Mouse (Mus musculus) stomach, embryonic 14.5 days (tissue): ENCODE data around the gene Wsb1. TPM values are rescaled to one million over a fixed set of nuclear protein-coding genes. Genes with fewer than 3 reads are reported as not detected.
"Not testable (repeated sequence)": the region's sequence is repeated elsewhere in the genome, so short reads cannot be mapped to it uniquely, and the experiment has no call there.

Experiments used
- ATAC-seq: fragments of 200-750 bp; cut with Nextera tagmentation; 2 replicates; pipeline ENCODE4 v1.8.0; 2017; ENCODE audit warnings: low read depth, moderate TSS enrichment; ENCODE audit not compliant: insufficient number of reproducible peaks, insufficient read depth, low FRiP score
- H3K27ac ChIP-seq: fragments of 300-500 bp; sonication (generic); 2 replicates; pipeline ENCODE4 v1.5.1; 2014; ENCODE audit warnings: mild to moderate bottlenecking, low read length, moderate library complexity, mixed read lengths
- H3K27me3 ChIP-seq: fragments of 300-500 bp; sonication (generic); 2 replicates; pipeline ENCODE4 v1.6.1; 2014; ENCODE audit warnings: low read length, control low read depth, mixed read lengths; ENCODE audit not compliant: control insufficient read depth, insufficient read depth
- H3K36me3 ChIP-seq: fragments of 300-500 bp; sonication (generic); 2 replicates; pipeline ENCODE4 v1.6.1; 2014; ENCODE audit warnings: mild to moderate bottlenecking, control low read depth, low read length, moderate library complexity, mixed read lengths; ENCODE audit not compliant: control insufficient read depth, insufficient read depth
- H3K4me1 ChIP-seq: fragments of 300-500 bp; sonication (generic); 2 replicates; pipeline ENCODE4 v1.6.1; 2014; ENCODE audit warnings: low read length, control low read depth, mixed read lengths; ENCODE audit not compliant: control insufficient read depth, insufficient read depth
- H3K4me2 ChIP-seq: fragments of 300-500 bp; sonication (generic); replicated peaks from 2 replicates; pipeline ENCODE4 v1.6.1; 2014; ENCODE audit warnings: low read depth, low read length, control low read depth
- H3K4me3 ChIP-seq: fragments of 300-500 bp; sonication (generic); 2 replicates; pipeline ENCODE4 v1.5.1; 2014; ENCODE audit warnings: low read depth, low read length, control low read depth
- H3K9ac ChIP-seq: fragments of 300-500 bp; sonication (generic); replicated peaks from 2 replicates; pipeline ENCODE4 v1.6.1; 2014; ENCODE audit warnings: low read depth, mild to moderate bottlenecking, control low read depth, low read length, moderate library complexity, mixed read lengths
- H3K9me3 ChIP-seq: fragments of 300-500 bp; sonication (generic); 2 replicates; pipeline ENCODE4 v1.6.1; 2016; ENCODE audit warnings: low read depth, low read length, control low read depth; ENCODE audit not compliant: control insufficient read depth
- WGBS: fragments of 180-500 bp; shearing (Covaris S2); extraction: QIAGEN DNeasy Blood & Tissue Kit; methylation state at CpG from one replicate; pipeline ENCODE4 v1.1.7; 2014; 5-methylcytosine and 5-hydroxymethylcytosine counted together
- polyA plus RNA-seq: library from polyadenylated mRNA; unstranded; fragments of >200 nt; fragmentation: Nextera tagmentation; extraction: Ambion mirVana; gene quantifications from 2 replicates; pipeline ENCODE4 v1.2.1, GENCODE M21; 2014

Gene Wsb1
- polyA plus RNA-seq, 1 experiment from 2014 or later: 302 TPM

GRCm38 (mm10) chr11:79281396-79281795, 26.9 kb upstream of the Wsb1 start:
- H3K27ac ChIP-seq: no peak overlapping the region
- H3K27me3 ChIP-seq: no peaks in the 10 kb centered on the region

GRCm38 (mm10) chr11:79279732-79280405, 25.4 kb upstream of the Wsb1 start:
- WGBS: 28% methylated on average over 2 of the region's 2 CpGs
- Histone ChIP-seq H3K36me3 (no peaks in the 10 kb centered on the region), H3K27me3 (no peaks in the 10 kb centered on the region), H3K9ac (no peak overlapping the region), H3K9me3 (no peaks in the 10 kb centered on the region), H3K4me3 (no peak overlapping the region), H3K27ac (peak overlapping the region; percentile 75), H3K4me2 (no peak overlapping the region), H3K4me1 (0 out of 2 replicates have a peak, but pooled peaks cover 10% of the 10 kb centered on the region)
- peak; percentile 56; the same call in 1 of the 2 replicates for ATAC-seq

More at GRCm38 (mm10) chr11:79281396-79281795, 26.9 kb upstream of the Wsb1 start:
- Histone ChIP-seq H3K9me3 (no peaks in the 10 kb centered on the region), H3K4me1 (0 out of 2 replicates have a peak, but pooled peaks cover 10% of the 10 kb centered on the region), H3K9ac (no peak overlapping the region), H3K4me2 (no peak overlapping the region), H3K36me3 (no peaks in the 10 kb centered on the region), H3K4me3 (no peak overlapping the region)
- WGBS: 48% methylated on average over 5 of the region's 5 CpGs
- ATAC-seq: no peak

- 45% methylated on average over 4 of the region's 4 CpGs for WGBS
- Histone ChIP-seq H3K4me2 (no peak overlapping the region), H3K9ac (no peak overlapping the region), H3K27me3 (no peaks in the 10 kb centered on the region), H3K9me3 (no peaks in the 10 kb centered on the region), H3K4me3 (no peak overlapping the region), H3K4me1 (0 out of 2 replicates have a peak, but pooled peaks cover 4% of the 10 kb centered on the region), H3K36me3 (no peaks in the 10 kb centered on the region), H3K27ac (0 out of 2 replicates have a peak overlapping the region, but pooled peaks have one; percentile 13)
- no peak for ATAC-seq
Measured at GRCm38 (mm10) chr11:79273757-79274156, 19.3 kb upstream of the Wsb1 start.

- Histone ChIP-seq H3K4me1 (0 out of 2 replicates have a peak, but pooled peaks cover 4% of the 10 kb centered on the region), H3K9ac (no peak overlapping the region), H3K9me3 (no peaks in the 10 kb centered on the region), H3K36me3 (no peaks in the 10 kb centered on the region), H3K27ac (no peak overlapping the region), H3K4me2 (no peak overlapping the region), H3K4me3 (no peak overlapping the region), H3K27me3 (no peaks in the 10 kb centered on the region)
- 0 out of 2 replicates have a peak, but pooled peaks have one; percentile 23 for ATAC-seq
- 51% methylated on average over 4 of the region's 4 CpGs for WGBS
Measured at GRCm38 (mm10) chr11:79273039-79273438, 18.6 kb upstream of the Wsb1 start.

GRCm38 (mm10) chr11:79267171-79267570, 12.7 kb upstream of the Wsb1 start:
- Histone ChIP-seq H3K36me3 (no peaks in the 10 kb centered on the region), H3K4me2 (no peak overlapping the region), H3K4me3 (no peak overlapping the region), H3K27me3 (no peaks in the 10 kb centered on the region), H3K9me3 (no peaks in the 10 kb centered on the region), H3K27ac (peak overlapping the region; percentile 61; the same call in 1 of the 2 replicates), H3K9ac (no peak overlapping the region), H3K4me1 (peaks cover 7% of the 10 kb centered on the region; the same call in 1 of the 2 replicates)
- WGBS: 5% methylated on average over 1 of the region's 1 CpGs
- peak; percentile 78; the same call in 1 of the 2 replicates for ATAC-seq

GRCm38 (mm10) chr11:79264376-79264775, 9.9 kb upstream of the Wsb1 start:
- Histone ChIP-seq H3K4me2 (no peak overlapping the region), H3K9me3 (no peaks in the 10 kb centered on the region), H3K4me3 (no peak overlapping the region), H3K9ac (no peak overlapping the region), H3K4me1 (peaks cover 7% of the 10 kb centered on the region; the same call in 1 of the 2 replicates), H3K27ac (no peak overlapping the region), H3K36me3 (no peaks in the 10 kb centered on the region), H3K27me3 (no peaks in the 10 kb centered on the region)
- ATAC-seq: no peak
- WGBS: 28% methylated on average over 3 of the region's 3 CpGs

- not testable (repeated sequence) for H3K4me3 ChIP-seq, H3K27ac ChIP-seq, H3K9ac ChIP-seq, ATAC-seq, H3K27me3 ChIP-seq, H3K4me2 ChIP-seq, H3K4me1 ChIP-seq, H3K9me3 ChIP-seq, H3K36me3 ChIP-seq
- WGBS: 81% methylated on average over 4 of the region's 4 CpGs
Measured at GRCm38 (mm10) chr11:79260126-79260525, 5.7 kb upstream of the Wsb1 start.

GRCm38 (mm10) chr11:79258738-79259137, 4.3 kb upstream of the Wsb1 start:
- ATAC-seq: no peak
- whole genome bisulfite sequencing: 73% methylated on average over 6 of the region's 6 CpGs

More at GRCm38 (mm10) chr11:79258738-79259137, 4.3 kb upstream of the Wsb1 start:
- H3K4me3 ChIP-seq: no peak overlapping the region
- H3K27me3 ChIP-seq: no peaks in the 10 kb centered on the region
- H3K4me2 ChIP-seq: no peak overlapping the region
- no peaks in the 10 kb centered on the region for H3K36me3 ChIP-seq
- no peaks in the 10 kb centered on the region for H3K4me1 ChIP-seq
- no peak overlapping the region for H3K9ac ChIP-seq
- no peaks in the 10 kb centered on the region for H3K9me3 ChIP-seq
- H3K27ac ChIP-seq: no peak overlapping the region
